Mouse (Mus musculus) limb, embryonic 14.5 days (tissue): ENCODE results near the gene Btbd11. TPM values are rescaled to one million over a fixed set of nuclear protein-coding genes. Genes with fewer than 3 reads are reported as not detected.

Experiments used
- ATAC-seq: fragments of 200-750 bp; cut with Nextera tagmentation; 2 replicates; pipeline ENCODE4 v1.8.0; 2017; ENCODE audit warnings: low read depth, moderate number of reproducible peaks, moderate TSS enrichment; ENCODE audit not compliant: low FRiP score
- DNase-seq: peaks from one replicate; pipeline ENCODE4 v3.0.0-alpha.2; 2015; ENCODE audit warnings: low spot score
- H3K27ac ChIP-seq: fragments of 300-500 bp; sonication (generic); replicated peaks from 2 replicates; pipeline ENCODE4 v1.5.1; 2014; ENCODE audit warnings: low read depth, mild to moderate bottlenecking, low read length, moderate library complexity, mixed read lengths
- H3K27me3 ChIP-seq: fragments of 300-500 bp; sonication (generic); 2 replicates; pipeline ENCODE4 v1.6.1; 2014; ENCODE audit warnings: low read length, mixed read lengths; ENCODE audit not compliant: control insufficient read depth, insufficient read depth
- H3K36me3 ChIP-seq: fragments of 300-500 bp; sonication (generic); 2 replicates; pipeline ENCODE4 v1.6.1; 2014; ENCODE audit warnings: mild to moderate bottlenecking, low read length, moderate library complexity, mixed read lengths; ENCODE audit not compliant: control insufficient read depth, insufficient read depth
- H3K4me1 ChIP-seq: fragments of 300-500 bp; sonication (generic); 2 replicates; pipeline ENCODE4 v1.6.1; 2014; ENCODE audit warnings: antibody characterized with exemption, low read length, mixed read lengths; ENCODE audit not compliant: control insufficient read depth, insufficient read depth
- H3K4me2 ChIP-seq: fragments of 300-500 bp; sonication (generic); replicated peaks from 2 replicates; pipeline ENCODE4 v1.6.1; 2014; ENCODE audit warnings: low read depth, mild to moderate bottlenecking, low read length, moderate library complexity; ENCODE audit not compliant: severe bottlenecking
- H3K4me3 ChIP-seq: fragments of 300-500 bp; sonication (generic); replicated peaks from 2 replicates; pipeline ENCODE4 v1.5.1; 2014; ENCODE audit warnings: low read length
- H3K9ac ChIP-seq: fragments of 300-500 bp; sonication (generic); 2 replicates; pipeline ENCODE4 v1.6.1; 2014; ENCODE audit warnings: mild to moderate bottlenecking, low read depth, low read length, moderate library complexity; ENCODE audit not compliant: severe bottlenecking
- H3K9me3 ChIP-seq: fragments of 300-500 bp; sonication (generic); 2 replicates; pipeline ENCODE4 v1.6.1; 2016; ENCODE audit warnings: low read length; ENCODE audit not compliant: control insufficient read depth
- POLR2A ChIP-seq: fragments of 200-500 bp; IDR thresholded peaks from 2 replicates; pipeline ENCODE4 v1.8.0; 2012; ENCODE audit warnings: inconsistent platforms, mild to moderate bottlenecking, moderate library complexity, borderline replicate concordance; ENCODE audit not compliant: insufficient read depth, insufficient read length; ENCODE audit errors: extremely low read depth
- WGBS: fragments of 180-500 bp; shearing (Covaris S2); extraction: QIAGEN DNeasy Blood & Tissue Kit; methylation state at CpG from one replicate; pipeline ENCODE4 v1.1.7; 2014; 5-methylcytosine and 5-hydroxymethylcytosine counted together
- polyA plus RNA-seq, 2 experiments: library from polyadenylated mRNA; depleted of rRNA in 1 of 2; stranded (reverse) in 1 of 2; unstranded in 1 of 2; fragments of >200 nt; fragmentation: Nextera tagmentation in 1 of 2; extraction: Ambion mirVana in 1 of 2; gene quantifications; 2 replicates each; pipeline versions ENCODE4 v1.2.1 to v1.2.3; 2012 to 2014

The Btbd11 gene
- polyA plus RNA-seq, 2 experiments: 10.2 to 11.6 TPM

DNA sequence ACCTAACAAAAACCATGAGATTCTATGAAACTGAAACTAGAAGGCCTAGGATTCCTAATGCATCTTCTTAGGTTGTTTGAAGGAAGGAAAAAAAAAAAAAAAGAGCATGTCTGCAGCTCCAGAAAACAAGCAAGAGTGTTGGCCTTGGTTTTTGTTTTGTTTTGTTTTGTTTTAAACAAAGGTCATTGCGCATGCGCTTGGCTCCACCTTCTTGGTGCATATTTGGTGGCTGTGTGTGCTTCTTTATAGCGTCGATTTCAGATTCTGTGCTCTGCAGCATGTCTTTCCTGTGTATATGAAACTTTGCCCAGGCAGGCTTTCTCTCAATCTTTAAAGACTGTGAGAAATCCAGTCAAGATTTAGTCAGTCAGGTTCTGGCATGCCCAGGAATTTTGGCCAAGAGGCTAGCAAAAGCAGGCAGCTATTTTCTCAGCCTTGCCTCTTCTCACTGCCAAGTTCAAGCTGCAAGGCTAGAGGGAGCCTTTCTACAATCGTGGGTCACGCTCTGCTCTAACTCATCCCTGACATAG is 191.3 kb downstream of the Btbd11 start:
- H3K9me3 ChIP-seq: 0 out of 2 replicates have a peak, but pooled peaks cover 3% of the 10 kb centered on the region
- WGBS: 62% methylated on average over 6 of the region's 6 CpGs
- no peak overlapping the region for H3K4me3 ChIP-seq
- DNase-seq: peak; percentile 41
- peak overlapping the region; percentile 71 for H3K27ac ChIP-seq
- H3K4me2 ChIP-seq: no peak overlapping the region
- H3K4me1 ChIP-seq: peaks cover 15% of the 10 kb centered on the region
- no peaks in the 10 kb centered on the region for H3K36me3 ChIP-seq
- no peak overlapping the region for H3K9ac ChIP-seq
- no peak for TF ChIP-seq POLR2A
- no peak for ATAC-seq
- H3K27me3 ChIP-seq: no peaks in the 10 kb centered on the region

DNA sequence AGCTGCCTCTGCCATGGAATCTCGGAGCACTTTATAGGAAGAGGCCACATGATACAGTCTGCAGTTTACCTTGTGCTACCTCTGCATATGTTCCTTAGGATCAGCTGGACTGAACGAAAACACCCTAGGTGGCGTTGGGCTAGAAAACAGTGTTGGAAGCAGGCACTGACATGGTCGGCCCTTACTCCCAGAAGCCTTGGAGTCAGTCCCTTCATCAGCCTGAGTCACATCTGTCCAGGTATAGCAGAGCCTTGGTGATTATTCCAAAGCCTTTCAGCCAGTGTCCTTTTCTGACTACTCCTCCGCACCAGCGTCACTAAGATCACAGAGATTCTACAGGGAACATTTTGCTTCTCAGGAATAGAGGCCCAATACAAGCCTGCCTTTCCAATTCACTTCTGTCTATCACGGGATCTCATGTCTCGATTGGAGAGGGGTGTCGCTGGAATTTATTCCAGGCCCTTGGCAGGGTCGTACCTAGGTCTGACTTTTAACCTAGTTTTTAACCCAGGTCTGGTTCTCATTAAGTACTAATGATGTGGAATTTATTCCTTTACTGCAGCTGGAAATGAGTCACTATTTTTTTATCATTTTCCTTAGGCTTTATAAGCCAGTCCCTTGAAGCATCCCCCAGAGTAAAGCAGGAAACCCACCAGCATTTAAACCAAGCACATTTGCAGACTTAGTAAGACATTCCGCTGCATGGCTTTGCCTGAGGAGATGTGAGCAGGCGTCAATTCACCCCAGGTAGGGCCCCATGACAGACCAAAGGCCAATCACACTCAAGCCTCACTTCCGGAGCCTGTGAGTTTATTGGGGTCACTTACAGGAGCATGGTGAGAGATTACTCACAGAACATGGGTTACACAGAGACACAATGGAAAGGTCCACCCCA is 192.2 kb downstream of the Btbd11 start:
- Histone ChIP-seq H3K4me3 (no peak overlapping the region), H3K27me3 (no peaks in the 10 kb centered on the region), H3K4me2 (peak overlapping the region; percentile 10; the same call in 1 of the 2 replicates), H3K4me1 (peaks cover 15% of the 10 kb centered on the region), H3K27ac (peak overlapping the region; percentile 71), H3K9ac (no peak overlapping the region), H3K36me3 (no peaks in the 10 kb centered on the region), H3K9me3 (no peaks in the 10 kb centered on the region)
- WGBS: 22% methylated on average over 13 of the region's 13 CpGs
- DNase-seq (peak; percentile 44), ATAC-seq (peak; percentile 70)
- TF ChIP-seq POLR2A: no peak

DNA sequence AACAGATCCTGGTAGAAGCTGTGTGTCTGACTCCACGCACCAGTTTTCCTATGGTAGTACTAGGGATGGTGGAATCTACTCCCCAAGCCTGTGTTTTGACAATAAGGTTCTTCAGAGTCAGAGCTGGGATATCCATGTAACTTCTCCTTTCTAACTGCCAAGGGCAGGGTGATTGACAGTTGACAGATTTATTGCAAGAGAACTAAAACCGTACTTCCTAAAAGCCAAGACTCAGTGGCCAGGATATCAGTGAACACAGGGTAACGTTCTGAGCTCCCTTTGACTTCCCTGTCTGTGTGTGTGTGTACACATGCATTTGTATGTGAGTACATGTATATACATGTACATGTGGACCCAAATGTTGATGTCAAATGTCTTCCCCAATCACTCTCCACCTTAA is 201.1 kb downstream of the Btbd11 start:
- Histone ChIP-seq H3K4me2 (no peak overlapping the region), H3K36me3 (no peaks in the 10 kb centered on the region), H3K27ac (no peak overlapping the region), H3K4me1 (no peaks in the 10 kb centered on the region), H3K4me3 (no peak overlapping the region), H3K27me3 (no peaks in the 10 kb centered on the region), H3K9ac (no peak overlapping the region), H3K9me3 (no peaks in the 10 kb centered on the region)
- ATAC-seq (no peak), DNase-seq (no peak)
- TF ChIP-seq POLR2A: no peak
- WGBS: 90% methylated on average over 3 of the region's 3 CpGs

DNA sequence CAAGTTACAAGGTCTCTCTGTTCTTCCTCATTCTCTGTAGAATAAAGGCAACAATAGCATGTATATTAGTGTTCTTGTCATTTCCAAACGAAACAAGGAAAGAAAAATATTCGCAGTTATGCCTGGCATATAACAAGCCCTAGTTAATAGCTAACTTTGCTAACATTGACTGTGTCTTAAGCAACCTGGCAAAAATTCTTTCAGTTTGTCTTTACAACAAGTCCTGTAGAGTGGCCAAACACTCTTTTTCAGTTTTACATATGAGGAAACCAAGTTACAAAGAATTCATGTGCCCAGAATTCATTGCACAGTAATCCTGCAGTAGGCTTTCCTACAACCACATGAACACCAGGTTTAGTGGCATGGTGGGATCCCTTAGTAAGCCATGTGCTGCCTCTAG is 203.4 kb downstream of the Btbd11 start:
- no peak overlapping the region for H3K4me3 ChIP-seq
- no peaks in the 10 kb centered on the region for H3K27me3 ChIP-seq
- DNase-seq (no peak), ATAC-seq (no peak)
- TF ChIP-seq POLR2A: no peak
- H3K36me3 ChIP-seq: no peaks in the 10 kb centered on the region
- H3K9ac ChIP-seq: no peak overlapping the region
- no peak overlapping the region for H3K27ac ChIP-seq
- no peaks in the 10 kb centered on the region; the same call in 1 of the 2 replicates for H3K4me1 ChIP-seq
- H3K9me3 ChIP-seq: no peaks in the 10 kb centered on the region
- 93% methylated on average over 2 of the region's 2 CpGs for WGBS
- H3K4me2 ChIP-seq: no peak overlapping the region

DNA sequence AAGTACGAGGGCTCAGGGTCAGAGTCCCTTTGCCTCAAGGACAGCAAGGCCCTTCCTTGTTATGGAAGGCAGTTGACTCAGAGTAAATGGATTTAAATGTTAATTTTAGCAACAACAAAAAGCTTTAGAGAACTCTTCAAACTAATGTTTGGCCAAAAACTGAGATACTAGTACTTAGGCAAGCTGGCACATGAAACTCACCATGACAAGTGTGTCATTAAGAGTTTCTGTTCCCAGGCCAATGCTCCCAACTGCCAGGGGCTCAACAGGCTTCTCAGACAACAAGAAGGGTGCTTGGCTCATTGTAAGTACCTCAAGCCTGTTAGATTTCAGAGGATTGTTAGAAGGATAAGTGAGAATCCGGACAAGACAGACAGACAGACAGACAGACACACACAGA is 204.7 kb downstream of the Btbd11 start:
- Histone ChIP-seq H3K4me3 (no peak overlapping the region), H3K27ac (no peak overlapping the region), H3K9me3 (no peaks in the 10 kb centered on the region), H3K27me3 (no peaks in the 10 kb centered on the region), H3K9ac (no peak overlapping the region), H3K4me1 (no peaks in the 10 kb centered on the region; the same call in 1 of the 2 replicates), H3K4me2 (no peak overlapping the region), H3K36me3 (no peaks in the 10 kb centered on the region)
- DNase-seq (no peak), ATAC-seq (no peak)
- WGBS: 92% methylated on average over 2 of the region's 2 CpGs
- no peak for TF ChIP-seq POLR2A
